Mouse (Mus musculus) lung, embryonic 16.5 days (tissue): ENCODE measurements at regions not wholly inside any gene's neighbourhood (a gene's known extent, or its start where the extent isn't known, plus 50 kb on each side); places are given as distances from the start of the nearest gene placed in this dataset.

Experiments used
- ATAC-seq: fragments of 200-750 bp; cut with Nextera tagmentation; 2 replicates; pipeline ENCODE4 v1.8.0; 2017; ENCODE audit warnings: low read depth, mild to moderate bottlenecking, moderate library complexity
- H3K27ac ChIP-seq: fragments of 300-500 bp; sonication (generic); 2 replicates; pipeline ENCODE4 v1.5.1; 2014; ENCODE audit warnings: mild to moderate bottlenecking, control low read depth, low read length
- H3K27me3 ChIP-seq: fragments of 300-500 bp; sonication (generic); 2 replicates; pipeline ENCODE4 v1.6.1; 2014; ENCODE audit warnings: low read depth, low read length, mixed read lengths; ENCODE audit not compliant: control insufficient read depth, insufficient read depth
- H3K36me3 ChIP-seq: fragments of 300-500 bp; sonication (generic); 2 replicates; pipeline ENCODE4 v1.6.1; 2014; ENCODE audit warnings: low read length; ENCODE audit not compliant: control insufficient read depth, insufficient read depth
- H3K4me1 ChIP-seq: fragments of 300-500 bp; sonication (generic); replicated peaks from 2 replicates; pipeline ENCODE4 v1.6.1; 2014; ENCODE audit warnings: low read length, mixed read lengths; ENCODE audit not compliant: control insufficient read depth, insufficient read depth
- H3K4me2 ChIP-seq: fragments of 300-500 bp; sonication (generic); 2 replicates; pipeline ENCODE4 v1.6.1; 2014; ENCODE audit warnings: low read depth, low read length, control low read depth
- H3K4me3 ChIP-seq: fragments of 300-500 bp; sonication (generic); 2 replicates; pipeline ENCODE4 v1.5.1; 2014; ENCODE audit warnings: mild to moderate bottlenecking, low read length, control low read depth
- H3K9ac ChIP-seq: fragments of 300-500 bp; sonication (generic); 2 replicates; pipeline ENCODE4 v1.6.1; 2014; ENCODE audit warnings: low read length, control low read depth
- H3K9me3 ChIP-seq: fragments of 300-500 bp; sonication (generic); 2 replicates; pipeline ENCODE4 v1.6.1; 2016; ENCODE audit warnings: low read length; ENCODE audit not compliant: control insufficient read depth
- WGBS: fragments of 180-500 bp; shearing (Covaris S2); extraction: QIAGEN DNeasy Blood & Tissue Kit; methylation state at CpG from one replicate; pipeline ENCODE4 v1.1.7; 2014; 5-methylcytosine and 5-hydroxymethylcytosine counted together

- peak; percentile 90 for ATAC-seq
- Histone ChIP-seq H3K36me3 (no peaks in the 10 kb centered on the region), H3K9ac (no peak overlapping the region), H3K4me2 (no peak overlapping the region), H3K27me3 (no peaks in the 10 kb centered on the region), H3K4me1 (no peaks in the 10 kb centered on the region; the same call in 1 of the 2 replicates), H3K4me3 (no peak overlapping the region), H3K9me3 (no peaks in the 10 kb centered on the region), H3K27ac (no peak overlapping the region)
- 9% methylated on average over 13 of the region's 13 CpGs for WGBS
These were observed 54.0 kb upstream of the Ets2 start for GRCm38 (mm10) chr16:95647854-95648253.

GRCm38 (mm10) chr16:95642784-95643590 is 56.6 kb upstream of the Erg start:
- 73% methylated on average over 15 of the region's 15 CpGs for WGBS
- ATAC-seq = no peak
- no peaks in the 10 kb centered on the region for H3K36me3 ChIP-seq
- H3K4me1 ChIP-seq = no peaks in the 10 kb centered on the region; the same call in 1 of the 2 replicates
- no peak overlapping the region for H3K4me3 ChIP-seq
- H3K9me3 ChIP-seq = no peaks in the 10 kb centered on the region
- no peak overlapping the region for H3K27ac ChIP-seq
- no peak overlapping the region for H3K9ac ChIP-seq
- no peaks in the 10 kb centered on the region for H3K27me3 ChIP-seq
- no peak overlapping the region for H3K4me2 ChIP-seq

GRCm38 (mm10) chr16:95640670-95641069 is 54.3 kb upstream of the Erg start:
- ATAC-seq = no peak
- WGBS = 79% methylated on average over 3 of the region's 3 CpGs

GRCm38 (mm10) chr16:95639677-95640076 is 53.3 kb upstream of the Erg start:
- Histone ChIP-seq H3K27me3 (no peaks in the 10 kb centered on the region), H3K9me3 (no peaks in the 10 kb centered on the region), H3K4me1 (no peaks in the 10 kb centered on the region), H3K4me3 (no peak overlapping the region), H3K27ac (no peak overlapping the region), H3K9ac (no peak overlapping the region), H3K36me3 (no peaks in the 10 kb centered on the region), H3K4me2 (no peak overlapping the region)
- 77% methylated on average over 3 of the region's 3 CpGs for WGBS
- ATAC-seq = no peak

More at GRCm38 (mm10) chr16:95640670-95641069, 54.3 kb upstream of the Erg start:
- no peak overlapping the region for H3K4me2 ChIP-seq
- no peaks in the 10 kb centered on the region for H3K27me3 ChIP-seq
- H3K36me3 ChIP-seq = no peaks in the 10 kb centered on the region
- no peaks in the 10 kb centered on the region for H3K4me1 ChIP-seq
- H3K27ac ChIP-seq = no peak overlapping the region
- H3K4me3 ChIP-seq = no peak overlapping the region
- H3K9me3 ChIP-seq = no peaks in the 10 kb centered on the region
- H3K9ac ChIP-seq = no peak overlapping the region

- H3K27me3 ChIP-seq = no peaks in the 10 kb centered on the region
- WGBS = 41% methylated on average over 7 of the region's 7 CpGs
- H3K9me3 ChIP-seq = no peaks in the 10 kb centered on the region
- H3K4me2 ChIP-seq = no peak overlapping the region
- no peak overlapping the region for H3K9ac ChIP-seq
- H3K4me3 ChIP-seq = no peak overlapping the region
- no peak overlapping the region for H3K27ac ChIP-seq
- no peaks in the 10 kb centered on the region for H3K36me3 ChIP-seq
- H3K4me1 ChIP-seq = no peaks in the 10 kb centered on the region
- ATAC-seq = no peak; the same call in 1 of the 2 replicates
These were observed 51.5 kb upstream of the Erg start for GRCm38 (mm10) chr16:95637850-95638249.

GRCm38 (mm10) chr16:95636615-95637014 is 50.2 kb upstream of the Erg start:
- Histone ChIP-seq H3K36me3 (no peaks in the 10 kb centered on the region), H3K27me3 (no peaks in the 10 kb centered on the region), H3K4me3 (no peak overlapping the region), H3K4me2 (no peak overlapping the region), H3K9me3 (no peaks in the 10 kb centered on the region), H3K27ac (no peak overlapping the region), H3K9ac (no peak overlapping the region), H3K4me1 (no peaks in the 10 kb centered on the region)
- WGBS = 50% methylated on average over 7 of the region's 7 CpGs
- ATAC-seq = no peak
